Comparison of ENCODE assay signal across 19 mouse cellular contexts in genomic region chr12:73814897-73815296, GRCm38 (mm10).
"Had no signal": no experiment of that assay in that cellular context is flagged by ENCODE, and none has a peak within 500 bp of the region (broad histone marks: within the 10 kb centered on the region; RNA-seq: fewer than 3 reads in every experiment).

No protein-coding gene starts in this region.

- H3K9me3 ChIP-seq: midbrain, embryonic 10.5 days; midbrain, embryonic 13.5 days; neural tube, embryonic 13.5 days; neural tube, embryonic 15.5 days; stomach, embryonic 15.5 days had no signal

- H3K9ac ChIP-seq: liver, embryonic 14.5 days; lung, embryonic 14.5 days; midbrain, embryonic 13.5 days; neural tube, embryonic 13.5 days; neural tube, embryonic 15.5 days; stomach, embryonic 15.5 days had no signal

- ATAC-seq: midbrain, embryonic 13.5 days; midbrain, embryonic 16.5 days had no signal

- DNase-seq: lung, embryonic 14.5 days; lung, postnatal 10 days; lung, postnatal 4 days; retina, postnatal 1 day; right cerebral cortex, adult 18-20 months; right cerebral cortex, postnatal 25 days; right cerebral cortex, postnatal 4 days; thymus, adult 2 months; thymus, postnatal 25 days; thymus, postnatal 4 days had no signal

- H3K27me3 ChIP-seq: midbrain, embryonic 13.5 days; neural tube, embryonic 13.5 days; neural tube, embryonic 15.5 days; stomach, embryonic 15.5 days had no signal

- H3K36me3 ChIP-seq: midbrain, embryonic 10.5 days; midbrain, embryonic 13.5 days; neural tube, embryonic 13.5 days; neural tube, embryonic 15.5 days; stomach, embryonic 15.5 days had no signal

- H3K27ac ChIP-seq: liver, embryonic 14.5 days; midbrain, embryonic 10.5 days; midbrain, embryonic 13.5 days; neural tube, embryonic 13.5 days; neural tube, embryonic 15.5 days; stomach, embryonic 15.5 days; stomach, postnatal 0 days had no signal

- H3K4me2 ChIP-seq: lung, embryonic 14.5 days; midbrain, embryonic 13.5 days; neural tube, embryonic 13.5 days; neural tube, embryonic 15.5 days; stomach, embryonic 15.5 days had no signal

- H3K4me3 ChIP-seq: midbrain, embryonic 10.5 days; midbrain, embryonic 13.5 days; myocyte; neural tube, embryonic 13.5 days; neural tube, embryonic 15.5 days; stomach, embryonic 15.5 days had no signal
